Mouse (Mus musculus): ENCODE data around the gene Scrn3. TPM values are rescaled to one million over a fixed set of nuclear protein-coding genes. Genes with fewer than 3 reads are reported as not detected.

Gene Scrn3
- polyA plus RNA-seq, 1 experiment from 2014 or later = 15.3 TPM

DNA sequence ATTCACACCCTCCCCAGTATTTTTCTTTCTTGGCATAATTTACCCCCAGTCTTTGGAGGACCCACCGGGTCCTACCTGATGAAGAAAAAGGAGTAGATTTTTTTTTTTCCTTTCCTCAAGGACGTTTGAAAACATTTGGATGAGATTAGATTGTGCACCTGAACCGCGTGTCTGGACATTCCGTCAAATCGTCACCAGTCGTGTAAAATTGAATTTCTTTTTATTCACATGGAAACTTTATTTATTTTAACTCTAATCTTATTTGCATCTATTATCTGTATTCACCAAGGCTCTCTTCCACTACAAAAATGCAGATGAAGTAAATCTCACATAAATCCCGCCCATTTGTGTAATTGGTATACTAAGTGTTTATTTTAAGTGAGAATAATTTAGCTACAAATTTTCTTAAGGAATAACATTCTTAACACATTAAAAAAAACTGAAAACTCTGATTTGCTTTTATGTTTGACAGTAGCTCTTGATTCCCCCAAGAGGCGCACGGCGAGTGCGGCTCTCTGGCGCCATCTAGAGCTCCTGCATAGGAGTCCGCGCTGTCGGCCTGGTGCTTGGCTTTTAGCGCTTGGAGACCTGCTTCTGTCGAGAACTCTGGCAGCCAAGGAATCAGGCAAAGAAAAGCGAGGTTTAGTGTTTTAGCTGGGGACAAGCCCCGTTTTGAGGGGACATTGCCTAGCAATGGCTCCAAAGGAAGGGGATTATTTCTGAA is 34.1 kb upstream of the Scrn3 start:
- Histone ChIP-seq H3K27me3 (replicated peaks; ENCODE audit: low read depth, poor library complexity, severe bottlenecking) (peaks cover 95% of the 10 kb centered on the region), H3K9me3 (no peaks in the 10 kb centered on the region), H3K36me3 (replicated peaks) (no peaks in the 10 kb centered on the region), H3K27ac (replicated peaks) (no peak overlapping the region), H3K4me3 (peak overlapping the region; percentile 49), H3K4me1 (peaks cover 51% of the 10 kb centered on the region)
- DNase-seq (ENCODE audit: low spot score) = peak; percentile 92
- under 1% methylated on average over 20 of the region's 20 CpGs for WGBS

- H3K27ac ChIP-seq (replicated peaks) = peak overlapping the region; percentile 12; the same call in 1 of the 2 replicates
Measured at GRCm38 (mm10) chr2:73278869-73279268, 33.5 kb upstream of the Scrn3 start.

DNA sequence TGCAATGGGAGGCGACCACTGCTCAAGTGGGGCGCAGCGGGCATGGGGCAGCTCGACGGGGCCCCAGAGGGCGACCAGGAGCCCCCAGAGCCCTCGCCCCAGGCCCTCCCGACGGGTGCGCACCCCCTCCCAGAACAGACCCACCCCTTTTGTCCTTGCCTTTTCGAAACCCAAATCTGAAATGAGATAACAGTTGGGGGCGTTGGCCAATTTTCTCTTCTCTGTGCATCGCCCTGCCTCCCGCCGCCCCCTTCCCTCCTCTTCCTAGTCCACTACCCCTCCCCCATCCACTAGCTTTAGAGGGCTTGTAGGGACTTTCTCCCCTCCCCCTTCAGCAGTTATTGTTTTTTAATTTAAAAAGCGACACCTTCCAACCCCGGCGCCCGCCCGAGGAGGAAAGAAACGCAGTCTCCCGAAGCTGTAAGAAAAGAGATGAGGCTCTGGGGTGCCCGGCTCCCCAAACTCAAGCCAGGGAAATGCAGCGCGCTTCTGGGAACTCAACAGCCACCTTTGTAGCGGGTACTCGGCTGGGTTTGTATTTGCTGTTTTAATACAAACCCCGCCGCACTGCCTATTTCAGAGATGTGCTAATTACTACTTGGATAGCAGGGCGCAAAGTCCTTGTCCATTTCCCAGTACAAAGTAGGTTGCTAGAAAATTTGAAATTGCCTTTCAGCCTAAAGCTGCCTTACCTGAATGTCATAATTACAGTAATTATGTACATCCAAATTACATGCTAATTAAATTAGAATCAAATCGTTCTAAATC is 32.9 kb upstream of the Scrn3 start:
- Histone ChIP-seq H3K36me3 (replicated peaks) (no peaks in the 10 kb centered on the region), H3K4me3 (peak overlapping the region; percentile 45), H3K9me3 (no peaks in the 10 kb centered on the region), H3K4me1 (peaks cover 39% of the 10 kb centered on the region), H3K27me3 (replicated peaks; ENCODE audit: low read depth, poor library complexity, severe bottlenecking) (peaks cover 83% of the 10 kb centered on the region), H3K27ac (replicated peaks) (peak overlapping the region; percentile 12; the same call in 1 of the 2 replicates)
- DNase-seq (ENCODE audit: low spot score) = peak; percentile 45
- WGBS = 2% methylated on average over 31 of the region's 31 CpGs

More at GRCm38 (mm10) chr2:73278869-73279268, 33.5 kb upstream of the Scrn3 start:
- Histone ChIP-seq H3K4me3 (peak overlapping the region; percentile 45), H3K4me1 (peaks cover 45% of the 10 kb centered on the region), H3K36me3 (replicated peaks) (no peaks in the 10 kb centered on the region), H3K27me3 (replicated peaks; ENCODE audit: low read depth, poor library complexity, severe bottlenecking) (peaks cover 89% of the 10 kb centered on the region), H3K9me3 (no peaks in the 10 kb centered on the region)
- under 1% methylated on average over 17 of the region's 17 CpGs for WGBS
- no peak for DNase-seq (ENCODE audit: low spot score)

DNA sequence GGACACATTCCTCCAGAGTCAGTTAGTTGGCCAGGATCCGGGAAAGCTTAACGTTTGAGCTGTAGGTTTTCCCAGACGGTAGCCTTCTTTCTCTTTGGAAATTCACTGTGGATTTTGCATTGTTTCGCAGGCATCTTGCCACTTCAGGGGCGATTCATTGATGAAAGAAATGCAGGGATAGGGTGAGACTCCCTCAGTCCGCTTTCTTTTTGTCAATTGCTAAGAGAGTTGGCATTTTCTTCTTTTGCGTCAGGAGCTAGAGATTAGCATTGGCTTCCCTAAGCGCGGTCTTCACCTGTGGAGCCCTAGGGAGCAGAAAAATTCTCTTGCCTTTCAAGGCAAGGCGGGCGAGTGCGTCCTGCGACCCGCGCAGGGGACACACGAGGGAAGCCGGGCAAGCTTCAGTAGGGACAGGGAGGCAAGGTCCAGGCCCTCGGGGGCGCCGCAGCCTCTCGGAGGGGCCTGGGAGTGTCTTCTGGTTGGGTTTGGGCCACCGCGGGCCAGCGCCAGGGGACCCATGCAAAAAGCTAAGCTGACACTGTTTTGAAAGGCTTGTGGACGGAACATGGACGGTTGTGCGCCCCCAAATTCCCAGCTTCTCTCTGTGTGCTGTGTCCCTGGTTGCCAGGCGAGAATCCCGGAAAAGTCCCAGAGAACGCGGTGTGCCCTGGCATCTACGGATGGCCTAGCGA is 31.9 kb upstream of the Scrn3 start:
- DNase-seq (ENCODE audit: low spot score) = peak; percentile 58
- peaks cover 73% of the 10 kb centered on the region for H3K27me3 ChIP-seq (replicated peaks; ENCODE audit: low read depth, poor library complexity, severe bottlenecking)

DNA sequence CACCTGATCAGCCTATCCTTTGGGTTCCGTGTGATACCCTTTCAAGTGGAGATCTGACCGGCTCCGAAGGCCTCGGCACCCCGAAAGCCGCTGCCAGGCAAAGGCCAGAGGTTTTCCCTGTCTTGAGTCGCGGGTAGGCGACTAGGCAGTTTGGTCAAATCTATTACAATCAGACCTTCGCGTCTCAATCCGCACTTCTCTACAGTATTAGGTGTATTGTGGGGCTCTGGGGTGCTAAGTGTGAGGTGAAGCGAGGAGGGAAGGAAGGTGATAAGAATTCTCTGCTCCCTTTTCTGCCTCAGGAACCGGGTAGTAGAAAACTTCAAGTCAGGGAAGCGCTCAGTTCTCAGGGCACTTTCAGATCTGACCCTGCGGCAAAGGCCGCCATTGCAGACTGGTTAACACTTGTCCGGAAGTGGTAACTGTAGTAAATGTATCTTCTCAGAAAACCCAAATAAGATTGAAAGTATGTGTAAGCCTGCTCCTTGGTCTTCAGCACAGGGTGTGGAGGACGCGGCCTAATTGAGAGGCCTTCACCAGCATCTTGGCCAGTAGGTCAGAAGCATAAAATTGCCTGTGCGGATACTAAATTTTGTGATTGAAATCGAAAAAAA is 31.2 kb upstream of the Scrn3 start:
- DNase-seq (ENCODE audit: low spot score) = no peak
- Histone ChIP-seq H3K4me1 (peaks cover 35% of the 10 kb centered on the region), H3K27ac (replicated peaks) (no peak overlapping the region), H3K27me3 (replicated peaks; ENCODE audit: low read depth, poor library complexity, severe bottlenecking) (peaks cover 66% of the 10 kb centered on the region), H3K4me3 (peak overlapping the region; percentile 36), H3K9me3 (no peaks in the 10 kb centered on the region), H3K36me3 (replicated peaks) (0 out of 2 replicates have a peak, but pooled peaks cover 2% of the 10 kb centered on the region)
- 5% methylated on average over 22 of the region's 22 CpGs for whole genome bisulfite sequencing

More for the DNA sequence above, 31.9 kb upstream of the Scrn3 start:
- peaks cover 35% of the 10 kb centered on the region for H3K4me1 ChIP-seq
- H3K4me3 ChIP-seq = peak overlapping the region; percentile 36
- 1% methylated on average over 33 of the region's 33 CpGs for WGBS
- no peak overlapping the region for H3K27ac ChIP-seq (replicated peaks)
- no peaks in the 10 kb centered on the region for H3K36me3 ChIP-seq (replicated peaks)
- no peaks in the 10 kb centered on the region for H3K9me3 ChIP-seq

DNA sequence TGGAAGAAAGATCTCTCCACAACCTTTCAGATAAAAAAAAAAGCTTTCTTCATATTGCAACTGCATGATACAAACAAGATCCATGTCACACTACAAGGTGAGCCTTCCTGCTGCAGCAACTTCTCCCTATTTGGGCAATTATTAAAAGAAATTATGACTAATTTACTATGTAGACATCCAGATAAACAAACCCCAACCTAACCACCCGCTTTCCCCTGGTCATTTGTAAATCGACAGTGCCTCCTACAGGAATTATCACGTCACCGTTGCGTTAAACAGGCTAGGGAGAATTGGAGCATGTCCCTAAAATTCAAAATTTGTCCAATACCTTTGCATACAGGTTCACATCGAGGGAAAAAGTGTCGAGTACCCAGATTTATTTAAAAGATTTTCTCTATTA is 30.7 kb upstream of the Scrn3 start:
- Histone ChIP-seq H3K4me3 (no peak overlapping the region), H3K9me3 (no peaks in the 10 kb centered on the region), H3K27ac (replicated peaks) (no peak overlapping the region), H3K36me3 (replicated peaks) (peaks cover 2% of the 10 kb centered on the region; the same call in 1 of the 2 replicates), H3K4me1 (peaks cover 35% of the 10 kb centered on the region), H3K27me3 (replicated peaks; ENCODE audit: low read depth, poor library complexity, severe bottlenecking) (peaks cover 61% of the 10 kb centered on the region)
- 6% methylated on average over 7 of the region's 7 CpGs for WGBS
- DNase-seq (ENCODE audit: low spot score) = peak; percentile 27

- peaks cover 19% of the 10 kb centered on the region for H3K36me3 ChIP-seq (replicated peaks)
- H3K4me3 ChIP-seq = no peak overlapping the region
- H3K27ac ChIP-seq (replicated peaks) = no peak overlapping the region
- DNase-seq (ENCODE audit: low spot score) = peak; percentile 27
- WGBS = 7% methylated on average over 2 of the region's 2 CpGs
- peaks cover 8% of the 10 kb centered on the region for H3K4me1 ChIP-seq
- no peaks in the 10 kb centered on the region for H3K9me3 ChIP-seq
- H3K27me3 ChIP-seq (replicated peaks; ENCODE audit: low read depth, poor library complexity, severe bottlenecking) = peaks cover 22% of the 10 kb centered on the region
Measured at GRCm38 (mm10) chr2:73285630-73286029, 26.8 kb upstream of the Scrn3 start.

- Histone ChIP-seq H3K36me3 (replicated peaks) (peaks cover 33% of the 10 kb centered on the region), H3K27ac (replicated peaks) (no peak overlapping the region), H3K4me1 (no peaks in the 10 kb centered on the region), H3K27me3 (replicated peaks; ENCODE audit: low read depth, poor library complexity, severe bottlenecking) (no peaks in the 10 kb centered on the region), H3K9me3 (no peaks in the 10 kb centered on the region), H3K4me3 (no peak overlapping the region)
- WGBS = 93% methylated on average over 4 of the region's 4 CpGs
- no peak for DNase-seq (ENCODE audit: low spot score)
Measured at GRCm38 (mm10) chr2:73291130-73291529, 21.3 kb upstream of the Scrn3 start.

GRCm38 (mm10) chr2:73295023-73295422 is 17.4 kb upstream of the Scrn3 start:
- no peak overlapping the region for H3K27ac ChIP-seq (replicated peaks)
- WGBS = 84% methylated on average over 7 of the region's 7 CpGs
- no peak overlapping the region for H3K4me3 ChIP-seq
- no peak for DNase-seq (ENCODE audit: low spot score)
- H3K4me1 ChIP-seq = no peaks in the 10 kb centered on the region
- no peaks in the 10 kb centered on the region for H3K9me3 ChIP-seq
- peaks cover 33% of the 10 kb centered on the region for H3K36me3 ChIP-seq (replicated peaks)
- no peaks in the 10 kb centered on the region for H3K27me3 ChIP-seq (replicated peaks; ENCODE audit: low read depth, poor library complexity, severe bottlenecking)

DNA sequence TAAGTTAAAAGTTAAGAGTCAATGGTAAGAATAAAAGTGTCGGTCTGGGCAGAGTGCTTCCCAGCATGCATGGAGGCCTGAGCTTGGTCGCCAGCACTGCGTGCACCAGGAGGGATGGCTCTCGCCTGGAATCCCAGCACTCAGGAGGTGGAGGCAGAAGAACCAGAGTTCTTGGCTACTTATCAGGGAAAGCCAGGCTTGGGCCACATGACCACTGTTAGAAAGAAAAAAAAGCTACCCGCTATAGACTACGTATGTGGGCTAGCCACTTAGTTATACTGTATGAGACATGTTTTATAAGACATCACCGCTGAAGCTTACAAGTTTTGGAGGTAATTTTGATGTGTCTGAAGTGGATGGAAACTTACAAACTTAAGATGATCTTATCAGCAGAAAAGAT is 14.2 kb upstream of the Scrn3 start:
- H3K9me3 ChIP-seq = no peaks in the 10 kb centered on the region
- H3K27ac ChIP-seq (replicated peaks) = no peak overlapping the region
- no peaks in the 10 kb centered on the region for H3K27me3 ChIP-seq (replicated peaks; ENCODE audit: low read depth, poor library complexity, severe bottlenecking)
- peaks cover 42% of the 10 kb centered on the region for H3K36me3 ChIP-seq (replicated peaks)
- WGBS = 84% methylated on average over 7 of the region's 7 CpGs
- H3K4me3 ChIP-seq = no peak overlapping the region
- no peak for DNase-seq (ENCODE audit: low spot score)
- H3K4me1 ChIP-seq = no peaks in the 10 kb centered on the region

- Histone ChIP-seq H3K36me3 (replicated peaks) (peaks cover 46% of the 10 kb centered on the region), H3K4me1 (no peaks in the 10 kb centered on the region), H3K27me3 (replicated peaks; ENCODE audit: low read depth, poor library complexity, severe bottlenecking) (no peaks in the 10 kb centered on the region), H3K9me3 (no peaks in the 10 kb centered on the region), H3K27ac (replicated peaks) (no peak overlapping the region), H3K4me3 (no peak overlapping the region)
- no peak for DNase-seq (ENCODE audit: low spot score)
- WGBS = 88% methylated on average over 3 of the region's 3 CpGs
Measured at GRCm38 (mm10) chr2:73298841-73299240, 13.6 kb upstream of the Scrn3 start.

GRCm38 (mm10) chr2:73301979-73302378 is 10.4 kb upstream of the Scrn3 start:
- Histone ChIP-seq H3K9me3 (no peaks in the 10 kb centered on the region), H3K27me3 (replicated peaks; ENCODE audit: low read depth, poor library complexity, severe bottlenecking) (no peaks in the 10 kb centered on the region), H3K36me3 (replicated peaks) (peaks cover 63% of the 10 kb centered on the region), H3K4me1 (no peaks in the 10 kb centered on the region), H3K4me3 (no peak overlapping the region), H3K27ac (replicated peaks) (no peak overlapping the region)
- DNase-seq (ENCODE audit: low spot score) = no peak
- 92% methylated on average over 1 of the region's 1 CpGs for WGBS
